Mouse (Mus musculus): ENCODE results near the gene Smcr8. TPM values are rescaled to one million over a fixed set of nuclear protein-coding genes. Genes with fewer than 3 reads are reported as not detected.

Smcr8 gene
- polyA plus RNA-seq, 1 experiment = 13.0 TPM

GRCm38 (mm10) chr11:60816398-60816797 is 39.1 kb downstream of the Smcr8 start:
- TF ChIP-seq POLR2A (IDR thresholded peaks at IDR 0.05; ENCODE audit: borderline replicate concordance, extremely low read depth, insufficient read depth, insufficient read length, poor library complexity, severe bottlenecking) (no peak), CTCF (IDR thresholded peaks at IDR 0.05; ENCODE audit: borderline replicate concordance, extremely low read depth, insufficient read depth, insufficient read length) (no peak)
- DNase-seq (ENCODE audit: low read depth) = no peak

GRCm38 (mm10) chr11:60823771-60824170 is 46.4 kb downstream of the Smcr8 start:
- no peak for TF ChIP-seq POLR2A (IDR thresholded peaks at IDR 0.05; ENCODE audit: borderline replicate concordance, extremely low read depth, insufficient read depth, insufficient read length, poor library complexity, severe bottlenecking)
- DNase-seq (ENCODE audit: low read depth) = no peak

GRCm38 (mm10) chr11:60825191-60825590 is 47.9 kb downstream of the Smcr8 start:
- TF ChIP-seq POLR2A (IDR thresholded peaks at IDR 0.05; ENCODE audit: borderline replicate concordance, extremely low read depth, insufficient read depth, insufficient read length, poor library complexity, severe bottlenecking) (no peak), CTCF (IDR thresholded peaks at IDR 0.05; ENCODE audit: borderline replicate concordance, extremely low read depth, insufficient read depth, insufficient read length) (no peak)
- no peak for DNase-seq (ENCODE audit: low read depth)

GRCm38 (mm10) chr11:60826700-60827099 is 49.4 kb downstream of the Smcr8 start:
- no peak for DNase-seq (ENCODE audit: low read depth)
- no peak for TF ChIP-seq POLR2A (IDR thresholded peaks at IDR 0.05; ENCODE audit: borderline replicate concordance, extremely low read depth, insufficient read depth, insufficient read length, poor library complexity, severe bottlenecking)
- TF ChIP-seq CTCF (IDR thresholded peaks at IDR 0.05; ENCODE audit: borderline replicate concordance, extremely low read depth, insufficient read depth, insufficient read length) = no peak

GRCm38 (mm10) chr11:60827241-60827945 is 50.1 kb downstream of the Smcr8 start:
- peak; percentile 8 for DNase-seq (ENCODE audit: low read depth)
- no peak for TF ChIP-seq POLR2A (IDR thresholded peaks at IDR 0.05; ENCODE audit: borderline replicate concordance, extremely low read depth, insufficient read depth, insufficient read length, poor library complexity, severe bottlenecking)
- no peak for TF ChIP-seq CTCF (IDR thresholded peaks at IDR 0.05; ENCODE audit: borderline replicate concordance, extremely low read depth, insufficient read depth, insufficient read length)

GRCm38 (mm10) chr11:60828903-60829302 is 51.6 kb downstream of the Smcr8 start:
- no peak for TF ChIP-seq CTCF (IDR thresholded peaks at IDR 0.05; ENCODE audit: borderline replicate concordance, extremely low read depth, insufficient read depth, insufficient read length)
- TF ChIP-seq POLR2A (IDR thresholded peaks at IDR 0.05; ENCODE audit: borderline replicate concordance, extremely low read depth, insufficient read depth, insufficient read length, poor library complexity, severe bottlenecking) = no peak
- peak; percentile 27 for DNase-seq (ENCODE audit: low read depth)

- DNase-seq (ENCODE audit: low read depth) = peak; percentile 99
- no peak for TF ChIP-seq CTCF (IDR thresholded peaks at IDR 0.05; ENCODE audit: borderline replicate concordance, extremely low read depth, insufficient read depth, insufficient read length)
- no peak for TF ChIP-seq POLR2A (IDR thresholded peaks at IDR 0.05; ENCODE audit: borderline replicate concordance, extremely low read depth, insufficient read depth, insufficient read length, poor library complexity, severe bottlenecking)
Measured at GRCm38 (mm10) chr11:60830433-60831052, 53.2 kb downstream of the Smcr8 start, which contains the start of gene Dhrs7b. TSS of gene Dhrs7b (plus strand) at chr11:60830631.

- no peak for TF ChIP-seq POLR2A (IDR thresholded peaks at IDR 0.05; ENCODE audit: borderline replicate concordance, extremely low read depth, insufficient read depth, insufficient read length, poor library complexity, severe bottlenecking)
- no peak for TF ChIP-seq CTCF (IDR thresholded peaks at IDR 0.05; ENCODE audit: borderline replicate concordance, extremely low read depth, insufficient read depth, insufficient read length)
- DNase-seq (ENCODE audit: low read depth) = no peak
Measured at GRCm38 (mm10) chr11:60836897-60837296, 59.6 kb downstream of the Smcr8 start.

Other genes with a start within 250 kb of the Smcr8 start
- gene Alkbh5, start 241.1 kb upstream of the Smcr8 start, polyA plus RNA-seq (2012; rRNA removed) = 15.8 and 22.4 TPM in 2 replicates
- gene Llgl1, start 77.8 kb upstream of the Smcr8 start, polyA plus RNA-seq (2012; rRNA removed) = 123 and 152 TPM in 2 replicates
- 152 and 157 TPM in 2 replicates for gene Flii, start 50.3 kb upstream of the Smcr8 start, polyA plus RNA-seq (2012; rRNA removed)
- gene Mief2, start 49.1 kb upstream of the Smcr8 start, polyA plus RNA-seq (2012; rRNA removed) = 27.9 and 29.9 TPM in 2 replicates
- 10.2 TPM in 2 replicates for gene Top3a, start 159 bp upstream of the Smcr8 start, polyA plus RNA-seq (2012; rRNA removed)
- gene Shmt1, start 34.2 kb downstream of the Smcr8 start, polyA plus RNA-seq (2012; rRNA removed) = 6.5 and 13.4 TPM in 2 replicates
- gene Dhrs7b, start 53.1 kb downstream of the Smcr8 start, polyA plus RNA-seq (2012; rRNA removed) = 15.5 and 16.2 TPM in 2 replicates
- 58.8 and 80.1 TPM in 2 replicates for gene Tmem11, start 101.7 kb downstream of the Smcr8 start, polyA plus RNA-seq (2012; rRNA removed)
- 51.5 and 54.6 TPM in 2 replicates for gene Natd1, start 137.2 kb downstream of the Smcr8 start, polyA plus RNA-seq (2012; rRNA removed)
- 14.7 and 17.3 TPM in 2 replicates for gene Map2k3, start 154.5 kb downstream of the Smcr8 start, polyA plus RNA-seq (2012; rRNA removed)
- 4.4 and 7.3 TPM in 2 replicates for gene Kcnj12, start 245.0 kb downstream of the Smcr8 start, polyA plus RNA-seq (2012; rRNA removed)

All from brain, embryonic 14.5 days (tissue).